Mouse (Mus musculus): ENCODE measurements around the gene Neurl1a. TPM values are rescaled to one million over a fixed set of nuclear protein-coding genes. Genes with fewer than 3 reads are reported as not detected.

Neurl1a gene
- polyA plus RNA-seq, 1 experiment, result 4.6 TPM

GRCm38 (mm10) chr19:47286886-47287450, 108.3 kb downstream of the Neurl1a start:
- no peak for DNase-seq (ENCODE audit: low read depth)

DNA sequence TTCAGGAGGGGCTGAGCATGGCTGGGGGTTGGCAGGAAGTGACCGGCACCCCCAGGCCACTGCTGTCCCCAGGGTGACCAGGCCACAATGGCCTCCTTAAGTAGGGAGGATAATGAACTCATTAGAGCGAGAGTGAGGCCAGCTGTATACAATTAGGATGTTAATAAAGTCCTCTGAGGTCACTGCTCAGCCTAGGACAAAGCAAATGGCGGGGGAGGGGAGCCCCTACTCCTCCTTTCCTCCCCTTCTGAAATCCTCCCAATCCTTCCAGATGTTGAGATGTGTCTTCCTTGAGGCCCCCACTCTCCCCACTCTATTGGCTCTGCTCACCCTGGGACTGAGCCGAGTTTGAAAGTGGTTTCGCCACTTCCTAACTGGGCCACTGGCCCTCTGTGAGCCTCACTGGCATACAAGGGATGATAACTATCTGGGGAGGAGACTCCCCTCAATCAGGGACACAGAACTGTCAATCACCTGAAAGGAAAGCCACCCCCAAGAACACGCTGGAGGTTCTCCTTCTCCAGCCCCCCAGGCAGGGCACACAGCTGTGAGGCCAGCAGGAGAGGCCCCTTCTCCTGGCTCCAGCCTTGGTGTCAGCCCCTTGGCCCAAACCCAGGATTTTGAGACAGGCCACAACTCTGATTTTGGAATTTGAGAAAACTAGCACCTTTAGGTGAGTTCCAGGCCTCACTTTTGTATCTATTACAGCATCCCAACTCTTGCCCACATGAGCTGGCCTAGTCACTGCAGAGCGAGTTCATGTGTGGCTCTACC, 112.9 kb downstream of the Neurl1a start:
- DNase-seq (ENCODE audit: low read depth), result no peak

DNA sequence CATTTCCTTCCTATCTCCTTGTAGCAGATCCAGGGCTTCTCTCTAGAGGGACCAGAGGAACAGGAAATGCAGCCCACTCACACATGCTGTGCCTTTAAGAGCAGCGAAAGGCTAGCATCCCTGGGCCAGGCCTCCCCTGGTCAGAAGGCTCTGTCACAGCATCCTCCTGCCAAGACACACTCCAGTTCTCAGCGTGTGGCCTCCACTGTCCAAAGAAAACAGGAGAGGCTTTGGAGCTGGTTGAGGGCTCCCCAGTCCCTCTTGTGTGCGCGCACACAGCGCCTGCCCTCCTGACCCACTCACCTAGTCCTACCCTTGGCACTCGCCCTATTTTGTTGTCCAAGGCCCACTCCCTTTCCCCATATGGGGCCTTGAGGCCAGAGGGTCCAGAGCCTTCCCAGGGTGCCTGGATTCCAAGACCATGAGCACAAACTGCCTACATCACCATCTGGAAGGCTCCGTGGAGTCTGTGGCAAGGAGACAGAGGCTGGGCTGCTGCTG, 113.9 kb downstream of the Neurl1a start:
- no peak for DNase-seq (ENCODE audit: low read depth)

- DNase-seq (ENCODE audit: low read depth), result no peak
Observed at GRCm38 (mm10) chr19:47298100-47298499, 119.5 kb downstream of the Neurl1a start.

DNA sequence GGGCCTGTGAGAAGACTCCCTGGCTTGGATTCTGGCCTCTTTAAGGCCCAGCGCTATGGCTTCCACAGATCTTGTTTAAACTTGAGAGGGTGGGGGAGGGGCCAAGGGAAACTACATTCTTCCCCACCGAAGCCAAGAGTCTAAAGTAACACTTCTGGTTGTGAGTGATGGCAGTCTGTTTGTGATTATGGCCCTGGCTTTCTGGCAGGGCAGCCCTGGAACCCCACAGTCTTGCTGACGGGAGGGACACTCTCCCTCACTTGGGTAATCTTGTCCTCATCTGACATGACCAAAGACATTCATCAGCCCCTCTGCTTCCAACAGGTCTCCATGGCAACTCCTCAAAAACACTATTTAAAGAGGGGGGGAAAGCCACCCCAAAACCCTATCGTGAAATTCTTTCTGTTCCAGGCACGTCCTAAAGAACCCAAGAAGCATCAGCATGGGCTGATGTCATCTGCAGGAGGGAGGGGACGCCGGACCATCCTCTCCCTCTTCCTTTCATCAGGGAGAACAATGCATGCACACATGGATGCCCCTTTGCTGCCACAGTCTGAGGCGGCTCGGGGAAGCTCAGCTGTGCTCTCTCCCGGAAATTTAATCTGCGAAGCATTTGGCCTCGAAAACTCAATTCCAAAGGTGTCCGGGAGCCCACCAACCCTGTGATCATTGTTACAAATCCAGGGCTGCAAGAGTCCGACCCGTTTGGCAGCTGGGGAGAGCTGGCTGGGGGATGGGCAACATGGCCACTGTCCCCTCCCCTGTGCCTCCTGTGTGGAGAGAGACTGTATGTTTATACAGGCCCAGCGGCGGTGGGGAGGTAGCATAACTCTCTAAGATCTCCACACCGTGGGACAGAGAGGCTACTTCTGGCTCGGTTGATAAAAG, 122.9 kb downstream of the Neurl1a start:
- DNase-seq (ENCODE audit: low read depth), result no peak

DNA sequence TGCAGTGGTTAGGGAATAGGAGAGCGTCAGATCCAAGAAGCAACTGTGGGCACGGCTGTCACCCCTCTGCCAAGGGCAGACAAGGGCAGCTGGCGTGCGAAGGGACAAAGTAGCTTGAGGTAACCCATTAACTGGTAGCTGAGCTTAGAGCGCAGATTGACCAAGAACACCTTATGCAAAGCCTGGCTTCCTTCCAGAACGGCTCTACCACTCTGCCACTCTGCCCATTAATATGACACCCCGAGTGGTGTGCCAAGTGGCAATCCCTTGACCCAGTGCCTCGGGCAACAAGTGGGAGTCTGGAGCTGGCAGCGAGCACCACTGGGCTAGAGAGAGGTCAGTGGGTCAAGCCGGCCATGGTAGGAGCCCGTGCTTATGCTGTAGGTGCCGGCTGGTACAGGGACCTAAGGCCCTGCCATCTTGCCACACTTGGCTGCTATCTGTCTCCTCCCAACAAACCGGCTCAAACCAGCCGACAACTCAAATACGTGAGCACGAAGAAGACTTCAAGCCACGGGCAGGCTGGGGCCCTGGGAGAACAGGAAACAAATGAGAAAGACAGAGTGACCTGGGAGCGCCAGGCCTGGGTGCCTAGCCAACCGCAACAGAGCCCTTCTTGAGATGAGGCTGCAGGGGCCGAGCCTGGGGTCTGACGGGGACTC, 123.7 kb downstream of the Neurl1a start:
- DNase-seq (ENCODE audit: low read depth), result peak; percentile 96

- DNase-seq (ENCODE audit: low read depth), result no peak
Observed at GRCm38 (mm10) chr19:47303128-47303527, 124.5 kb downstream of the Neurl1a start.

- no peak for DNase-seq (ENCODE audit: low read depth)
Observed at GRCm38 (mm10) chr19:47304170-47304745, 125.6 kb downstream of the Neurl1a start.

DNA sequence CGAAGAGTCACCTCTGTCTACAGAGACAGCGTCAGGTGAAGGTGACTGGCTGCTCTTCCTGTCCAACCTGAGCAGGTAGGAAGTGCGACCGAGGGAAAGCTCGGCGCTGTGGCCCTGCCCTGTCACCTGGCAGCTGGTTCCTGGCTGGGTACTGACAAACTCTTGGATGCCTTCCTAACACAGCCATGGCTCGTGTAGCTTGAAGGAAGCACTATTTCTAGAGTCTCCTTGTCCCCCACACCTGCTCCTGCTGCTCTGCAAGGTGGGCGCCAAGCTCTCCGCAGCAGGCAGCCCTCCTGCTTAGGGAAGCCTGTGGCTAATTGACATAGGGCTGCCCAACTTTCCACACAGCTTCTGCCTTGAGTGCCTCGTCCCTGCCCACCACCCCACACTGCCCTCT, 126.8 kb downstream of the Neurl1a start:
- no peak for DNase-seq (ENCODE audit: low read depth)

DNA sequence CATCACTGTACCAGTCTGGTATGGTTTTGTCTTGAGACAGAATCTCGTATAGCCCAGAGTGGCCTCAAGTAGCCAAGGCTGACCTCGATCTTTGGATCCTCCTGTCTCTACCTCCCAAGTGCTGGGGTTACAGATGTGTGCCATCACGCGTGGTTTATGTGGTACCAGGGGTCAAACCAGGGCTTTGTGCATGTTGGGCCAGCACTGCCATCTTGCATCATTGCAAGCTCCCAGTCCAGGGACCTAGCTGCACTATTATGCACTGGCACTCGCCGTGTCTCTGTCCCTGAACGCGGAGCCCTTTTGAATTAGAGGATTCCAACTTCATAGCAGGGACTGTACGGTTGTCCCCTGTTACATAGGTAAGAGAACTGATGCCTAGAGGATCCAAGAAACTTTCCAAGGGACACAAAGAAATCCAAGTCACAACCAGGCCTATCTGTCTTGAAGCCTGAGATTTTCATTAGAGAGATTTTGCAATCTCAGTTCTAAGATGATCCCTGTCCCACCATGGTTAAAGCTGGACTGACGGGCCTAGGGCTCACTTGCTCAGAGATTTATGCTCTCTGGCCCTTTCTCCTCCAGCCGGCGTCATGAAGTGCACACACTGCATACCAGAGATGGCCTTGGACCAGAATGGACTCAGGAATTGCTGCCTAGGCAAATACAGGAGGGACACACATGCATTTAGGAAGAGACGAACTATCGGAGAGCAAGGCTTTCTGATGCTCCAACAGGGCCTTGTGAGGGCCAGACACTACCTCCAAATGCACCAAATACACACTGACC, 127.7 kb downstream of the Neurl1a start:
- DNase-seq (ENCODE audit: low read depth), result no peak

DNA sequence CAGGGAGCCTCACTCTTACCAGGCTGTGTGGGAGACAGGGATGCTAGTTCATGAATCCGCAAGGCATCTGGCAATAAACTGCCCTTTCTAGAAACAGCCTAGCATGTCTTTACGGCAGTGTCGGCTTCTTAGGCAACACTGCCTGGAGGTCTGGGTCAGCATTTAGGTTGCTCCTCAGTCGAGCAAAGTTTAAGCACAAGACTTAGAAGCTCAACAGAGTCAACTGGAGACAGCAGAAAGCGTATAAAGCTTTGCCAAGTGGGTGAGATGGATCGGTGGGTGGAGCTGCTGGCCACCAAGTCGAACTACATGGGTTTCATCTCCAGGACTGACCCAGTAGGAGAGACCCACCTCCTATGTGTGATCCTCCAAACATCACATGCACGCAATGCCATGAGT, 128.3 kb downstream of the Neurl1a start:
- DNase-seq (ENCODE audit: low read depth), result peak; percentile 95

Other genes starting within 250 kb of the Neurl1a start
- 1.1 and 1.6 TPM in 2 replicates for gene Ina, start 164.1 kb upstream of the Neurl1a start, polyA plus RNA-seq (2012; rRNA removed)
- gene Nt5c2, start 163.7 kb upstream of the Neurl1a start, polyA plus RNA-seq (2012; rRNA removed), result 18.3 and 19.7 TPM in 2 replicates
- 8.5 and 9.3 TPM in 2 replicates for gene Pcgf6, start 127.9 kb upstream of the Neurl1a start, polyA plus RNA-seq (2012; rRNA removed)
- 1.6 and 1.8 TPM in 2 replicates for gene Taf5, start 111.1 kb upstream of the Neurl1a start, polyA plus RNA-seq (2012; rRNA removed)
- 120 and 168 TPM in 2 replicates for gene Usmg5, start 88.2 kb upstream of the Neurl1a start, polyA plus RNA-seq (2012; rRNA removed)
- gene Pdcd11, start 88.1 kb upstream of the Neurl1a start, polyA plus RNA-seq (2012; rRNA removed), result 8.5 and 9.4 TPM in 2 replicates
- 7.5 and 8.2 TPM in 2 replicates for gene Calhm2, start 40.5 kb upstream of the Neurl1a start, polyA plus RNA-seq (2012; rRNA removed)
- not detected in 2 replicates for gene Calhm1, start 34.6 kb upstream of the Neurl1a start, polyA plus RNA-seq (2012; rRNA removed)
- not detected in 2 replicates for gene Calhm3, start 21.1 kb upstream of the Neurl1a start, polyA plus RNA-seq (2012; rRNA removed)

All from gonadal fat pad, adult 2 months (tissue).